Mouse (Mus musculus) midbrain, embryonic 14.5 days (tissue): Measurements from ENCODE around the gene Pkn1. TPM values are rescaled to one million over a fixed set of nuclear protein-coding genes. Genes with fewer than 3 reads are reported as not detected.

Experiments used
- ATAC-seq: fragments of 200-750 bp; cut with Nextera tagmentation; 2 replicates; pipeline ENCODE4 v1.8.0; 2017; ENCODE audit warnings: moderate number of reproducible peaks, moderate library complexity; ENCODE audit not compliant: low FRiP score, low TSS enrichment
- DNase-seq: peaks from one replicate; pipeline ENCODE4 v3.0.0-alpha.2; 2015
- H3K27ac ChIP-seq: fragments of 300-500 bp; sonication (generic); replicated peaks from 2 replicates; pipeline ENCODE4 v1.5.1; 2014; ENCODE audit warnings: mild to moderate bottlenecking, low read depth, low read length, moderate library complexity
- H3K27me3 ChIP-seq: fragments of 300-500 bp; sonication (generic); 2 replicates; pipeline ENCODE4 v1.6.1; 2014; ENCODE audit warnings: low read length, control low read depth, mixed read lengths; ENCODE audit not compliant: control insufficient read depth, insufficient read depth
- H3K36me3 ChIP-seq: fragments of 300-500 bp; sonication (generic); 2 replicates; pipeline ENCODE4 v1.6.1; 2014; ENCODE audit warnings: low read length, control low read depth; ENCODE audit not compliant: control insufficient read depth, insufficient read depth
- H3K4me1 ChIP-seq: fragments of 300-500 bp; sonication (generic); 2 replicates; pipeline ENCODE4 v1.6.1; 2014; ENCODE audit warnings: mild to moderate bottlenecking, antibody characterized with exemption, low read length, control low read depth; ENCODE audit not compliant: control insufficient read depth, insufficient read depth
- H3K4me2 ChIP-seq: fragments of 300-500 bp; sonication (generic); 2 replicates; pipeline ENCODE4 v1.6.1; 2014; ENCODE audit warnings: mild to moderate bottlenecking, low read length, moderate library complexity
- H3K4me3 ChIP-seq: fragments of 300-500 bp; sonication (generic); replicated peaks from 2 replicates; pipeline ENCODE4 v1.5.1; 2014; ENCODE audit warnings: low read depth, low read length
- H3K9ac ChIP-seq: fragments of 300-500 bp; sonication (generic); replicated peaks from 2 replicates; pipeline ENCODE4 v1.6.1; 2014; ENCODE audit warnings: mild to moderate bottlenecking, low read length, moderate library complexity
- H3K9me3 ChIP-seq: fragments of 300-500 bp; sonication (generic); 2 replicates; pipeline ENCODE4 v1.6.1; 2016; ENCODE audit warnings: low read length, control low read depth, mixed read lengths; ENCODE audit not compliant: control insufficient read depth
- WGBS: fragments of 180-500 bp; shearing (Covaris S2); extraction: QIAGEN DNeasy Blood & Tissue Kit; methylation state at CpG from one replicate; pipeline ENCODE4 v1.1.7; 2014; 5-methylcytosine and 5-hydroxymethylcytosine counted together
- polyA plus RNA-seq: library from polyadenylated mRNA; unstranded; fragments of >200 nt; fragmentation: Nextera tagmentation; extraction: Ambion mirVana; gene quantifications from 2 replicates; pipeline ENCODE4 v1.2.1, GENCODE M21; 2014

Gene Pkn1
- 26.6 TPM in 2 replicates for polyA plus RNA-seq

- under 1% methylated on average over 71 of the region's 85 CpGs for WGBS
- Histone ChIP-seq H3K4me1 (peaks cover 11% of the 10 kb centered on the region; the same call in 1 of the 2 replicates), H3K4me2 (peak within 1 kb of the TSS; percentile 89), H3K4me3 (peak within 1 kb of the TSS; percentile 83), H3K27ac (peak within 1 kb of the TSS; percentile 76), H3K27me3 (no peaks in the 10 kb centered on the region), H3K9ac (peak within 1 kb of the TSS; percentile 95), H3K36me3 (no peaks in the 10 kb centered on the region), H3K9me3 (no peaks in the 10 kb centered on the region)
- peak; percentile 89 for ATAC-seq
- DNase-seq, result peak; percentile 87
Measured at GRCm38 (mm10) chr8:83698661-83699453, at the start of gene Pkn1. Gene Pkn1 (minus strand): TSS chr8:83699179.

GRCm38 (mm10) chr8:83748708-83749107 lies 49.7 kb upstream of the Pkn1 start:
- Histone ChIP-seq H3K9me3 (no peaks in the 10 kb centered on the region), H3K4me1 (peaks cover 3% of the 10 kb centered on the region; the same call in 1 of the 2 replicates), H3K36me3 (no peaks in the 10 kb centered on the region), H3K4me3 (no peak overlapping the region), H3K27ac (no peak overlapping the region), H3K9ac (no peak overlapping the region), H3K27me3 (no peaks in the 10 kb centered on the region; the same call in 1 of the 2 replicates), H3K4me2 (no peak overlapping the region)
- DNase-seq, result no peak
- 51% methylated on average over 3 of the region's 3 CpGs for WGBS
- ATAC-seq, result no peak

GRCm38 (mm10) chr8:83747661-83748346 lies 48.8 kb upstream of the Pkn1 start:
- DNase-seq (peak; percentile 68), ATAC-seq (peak; percentile 69)
- 2% methylated on average over 28 of the region's 28 CpGs for WGBS
- Histone ChIP-seq H3K27ac (no peak overlapping the region), H3K4me2 (peak overlapping the region; percentile 70), H3K27me3 (no peaks in the 10 kb centered on the region; the same call in 1 of the 2 replicates), H3K9me3 (no peaks in the 10 kb centered on the region), H3K4me3 (peak overlapping the region; percentile 28), H3K36me3 (no peaks in the 10 kb centered on the region), H3K4me1 (peaks cover 3% of the 10 kb centered on the region; the same call in 1 of the 2 replicates), H3K9ac (peak overlapping the region; percentile 57)

- ATAC-seq (no peak), DNase-seq (no peak)
- Histone ChIP-seq H3K9ac (no peak overlapping the region), H3K27me3 (peaks cover 23% of the 10 kb centered on the region), H3K9me3 (no peaks in the 10 kb centered on the region), H3K27ac (no peak overlapping the region), H3K36me3 (no peaks in the 10 kb centered on the region), H3K4me1 (peaks cover 11% of the 10 kb centered on the region; the same call in 1 of the 2 replicates), H3K4me3 (no peak overlapping the region), H3K4me2 (no peak overlapping the region)
- 75% methylated on average over 4 of the region's 4 CpGs for WGBS
Measured at GRCm38 (mm10) chr8:83744070-83744469, 45.1 kb upstream of the Pkn1 start.

- no peak overlapping the region for H3K9ac ChIP-seq
- H3K4me2 ChIP-seq, result no peak overlapping the region
- ATAC-seq (no peak), DNase-seq (no peak)
- H3K4me3 ChIP-seq, result no peak overlapping the region
- 95% methylated on average over 6 of the region's 6 CpGs for WGBS
- no peaks in the 10 kb centered on the region for H3K9me3 ChIP-seq
- peaks cover 11% of the 10 kb centered on the region; the same call in 1 of the 2 replicates for H3K4me1 ChIP-seq
- no peak overlapping the region for H3K27ac ChIP-seq
- H3K27me3 ChIP-seq, result peaks cover 23% of the 10 kb centered on the region
- no peaks in the 10 kb centered on the region for H3K36me3 ChIP-seq
Measured at GRCm38 (mm10) chr8:83742968-83743367, 44.0 kb upstream of the Pkn1 start.

GRCm38 (mm10) chr8:83741849-83742655 lies 43.1 kb upstream of the Pkn1 start:
- no peak for ATAC-seq

GRCm38 (mm10) chr8:83740976-83741741 lies 42.2 kb upstream of the Pkn1 start, which contains the start of gene Adgre5:
Gene Adgre5 (minus strand): TSS chr8:83741326.
- Histone ChIP-seq H3K36me3 (no peaks in the 10 kb centered on the region), H3K27me3 (peaks cover 23% of the 10 kb centered on the region), H3K9me3 (no peaks in the 10 kb centered on the region), H3K4me3 (peak within 1 kb of the TSS; percentile 42), H3K27ac (no peak within 1 kb of the TSS), H3K4me2 (peak within 1 kb of the TSS; percentile 76), H3K9ac (peak within 1 kb of the TSS; percentile 40; the same call in 1 of the 2 replicates), H3K4me1 (0 out of 2 replicates have a peak, but pooled peaks cover 8% of the 10 kb centered on the region)
- no peak for ATAC-seq
- peak; percentile 35 for DNase-seq
- WGBS, result 2% methylated on average over 52 of the region's 56 CpGs

More at GRCm38 (mm10) chr8:83741849-83742655, 43.1 kb upstream of the Pkn1 start:
- 0 out of 2 replicates have a peak, but pooled peaks cover 8% of the 10 kb centered on the region for H3K4me1 ChIP-seq
- no peaks in the 10 kb centered on the region for H3K36me3 ChIP-seq
- DNase-seq, result no peak
- H3K4me3 ChIP-seq, result no peak overlapping the region
- H3K27ac ChIP-seq, result no peak overlapping the region
- no peak overlapping the region for H3K9ac ChIP-seq
- H3K9me3 ChIP-seq, result no peaks in the 10 kb centered on the region
- peaks cover 23% of the 10 kb centered on the region for H3K27me3 ChIP-seq
- H3K4me2 ChIP-seq, result no peak overlapping the region; the same call in 1 of the 2 replicates
- 76% methylated on average over 19 of the region's 19 CpGs for WGBS
